Mouse (Mus musculus): ENCODE results near the gene Taf9.

Gene Taf9

DNA sequence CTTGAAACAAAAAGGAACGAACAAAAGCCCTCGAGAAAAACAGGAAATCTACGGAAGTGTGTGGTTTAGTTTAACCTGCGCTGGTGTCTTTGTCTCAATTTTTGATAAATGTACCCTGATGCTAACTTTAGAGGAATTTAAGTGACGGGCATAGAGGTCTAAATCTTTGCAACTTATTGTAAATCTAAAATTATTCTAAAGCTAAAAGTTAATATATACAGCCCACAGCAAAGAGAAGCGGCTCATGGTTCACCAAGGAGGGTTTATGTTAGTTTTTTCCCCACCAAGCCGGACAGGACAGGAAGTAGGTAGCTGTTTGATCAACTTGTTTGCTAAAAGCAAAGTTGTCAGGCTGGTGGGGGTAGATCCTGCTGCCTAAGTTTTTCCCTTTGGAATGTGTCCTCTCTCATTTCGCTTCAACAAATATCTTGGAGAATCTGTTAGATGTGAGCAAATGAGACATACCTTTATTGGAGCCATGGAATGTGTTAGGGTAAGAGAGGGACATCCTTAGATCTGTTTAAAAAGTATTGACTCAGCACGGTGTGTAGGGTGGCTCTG, 18.9 kb downstream of the Taf9 start:
- DNase-seq: no peak

DNA sequence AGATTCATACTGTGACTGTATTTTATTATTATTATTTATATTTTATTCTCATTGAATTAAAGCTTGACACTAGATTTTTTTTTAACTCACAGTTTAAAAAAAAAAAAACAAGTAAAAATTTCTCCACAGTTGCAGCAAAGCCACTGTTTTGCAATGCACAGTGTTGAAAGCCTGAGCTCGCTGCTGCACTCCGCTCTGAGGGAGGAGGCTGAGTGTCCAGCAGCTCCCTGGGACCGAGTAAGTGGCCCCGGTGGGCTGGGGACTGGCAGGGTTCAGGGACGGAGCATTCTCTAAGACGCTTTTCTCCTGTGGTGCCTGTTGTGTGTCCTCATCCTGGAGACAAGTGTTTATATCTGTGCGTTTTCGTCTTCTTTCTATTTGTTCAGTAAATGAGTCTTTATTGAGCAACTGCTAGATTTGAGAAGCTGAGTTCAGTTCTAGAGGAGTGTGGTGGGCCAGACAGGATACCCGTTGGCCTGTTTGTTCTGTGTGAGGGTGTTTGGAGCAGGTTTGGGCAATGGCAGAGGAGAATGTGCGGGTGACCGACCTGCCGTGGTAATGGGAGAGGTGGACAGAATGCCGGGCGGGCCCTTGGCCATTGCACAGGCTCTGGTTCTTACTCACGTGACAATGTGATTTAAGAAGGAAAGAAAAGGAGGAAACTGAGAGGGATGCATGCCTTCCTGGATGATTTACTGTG, 24.7 kb downstream of the Taf9 start:
- DNase-seq: no peak

DNA sequence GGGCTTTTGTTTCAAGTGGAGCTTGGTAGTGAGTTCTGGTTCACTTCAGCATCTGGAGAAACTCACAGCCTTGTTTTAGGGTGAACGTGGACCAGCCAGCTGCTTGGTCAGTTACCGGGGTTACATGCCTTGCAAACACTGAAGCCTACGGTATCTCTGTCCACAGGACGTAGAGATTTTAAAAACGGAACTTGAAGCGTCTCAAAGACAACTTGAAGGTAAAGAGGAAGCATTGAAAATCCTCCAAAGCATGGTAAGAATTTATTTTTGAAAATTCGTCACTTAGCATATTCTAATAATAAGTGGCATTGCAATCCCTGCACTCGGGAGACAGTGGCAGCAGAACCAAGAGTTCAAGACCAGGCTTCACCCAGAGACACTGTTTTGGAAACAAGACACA, 30.2 kb downstream of the Taf9 start:
- DNase-seq: no peak

DNA sequence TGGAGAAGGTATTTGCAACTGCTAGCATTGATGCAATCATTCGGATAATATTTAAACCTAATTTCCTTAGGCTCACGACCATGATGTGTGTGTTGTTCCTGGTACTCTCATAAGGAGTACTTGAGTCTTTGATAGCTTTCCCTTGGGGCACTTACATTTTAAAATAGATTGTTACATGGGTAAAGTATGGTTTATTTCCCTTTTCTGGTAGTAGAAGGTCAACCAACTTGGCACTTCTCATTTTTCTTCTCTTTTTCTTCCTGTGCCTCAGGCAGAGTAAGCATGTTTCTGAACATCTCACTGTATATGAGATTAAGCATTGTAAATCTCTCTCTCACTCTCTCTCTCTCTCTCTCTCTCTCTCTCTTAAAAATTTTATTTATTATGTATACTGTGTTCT, 31.5 kb downstream of the Taf9 start:
- DNase-seq: no peak

DNA sequence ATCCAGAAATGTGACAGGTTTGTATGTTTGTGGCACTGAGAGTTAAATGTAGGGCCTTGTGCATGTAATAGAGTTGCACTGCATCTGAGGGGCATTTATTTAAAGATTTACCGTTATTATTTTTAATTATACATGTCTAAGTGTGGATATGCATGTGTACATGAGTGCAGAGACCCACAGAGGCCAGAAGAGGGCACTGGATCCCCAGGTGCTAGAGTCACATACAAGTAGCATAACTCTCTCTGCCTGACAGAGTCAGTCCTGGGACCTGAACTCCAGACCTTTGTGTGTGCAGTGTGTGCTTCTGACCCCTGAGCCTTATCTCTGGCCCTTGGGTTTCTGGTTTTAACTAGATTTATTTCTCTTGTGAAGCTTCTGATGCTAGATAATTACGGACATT, 33.0 kb downstream of the Taf9 start:
- DNase-seq: no peak

DNA sequence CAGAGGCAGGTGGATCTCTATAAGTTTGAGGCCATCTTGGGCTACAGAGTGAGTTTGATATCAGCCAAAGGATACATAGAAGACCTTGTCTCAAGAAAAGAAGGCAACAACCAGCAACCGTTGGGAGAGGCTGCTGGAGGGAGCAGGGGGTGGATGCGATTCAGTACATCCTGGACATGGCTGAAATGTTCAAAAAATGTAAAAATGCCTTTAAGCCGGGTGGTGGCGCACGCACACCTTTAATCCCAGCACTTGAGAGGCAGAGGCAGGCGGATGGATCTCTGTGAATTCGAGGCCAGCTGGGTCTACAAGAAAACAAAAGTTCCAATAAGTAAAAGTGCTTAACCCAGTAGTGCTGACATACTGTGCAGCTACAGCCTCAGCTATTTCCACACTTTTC, 36.1 kb downstream of the Taf9 start:
- no peak for DNase-seq

DNA sequence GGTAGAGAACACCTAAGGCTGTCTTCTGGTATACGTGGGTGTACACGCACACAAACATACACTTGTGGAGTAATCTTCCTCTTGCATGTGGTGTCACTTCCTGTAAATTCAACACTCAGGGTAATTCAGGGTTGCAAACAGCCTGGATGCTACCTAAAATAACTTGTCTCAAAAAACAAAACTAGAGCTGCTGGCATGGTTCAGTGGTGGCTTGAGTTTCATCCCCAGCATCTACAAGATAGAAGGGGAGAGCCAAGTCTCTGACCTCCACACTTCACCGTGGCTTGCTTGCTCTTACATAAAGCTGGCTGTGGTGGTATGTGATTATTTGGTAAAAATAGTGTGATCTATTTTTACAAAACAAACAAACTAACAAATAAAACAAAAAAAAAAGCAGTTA, 46.2 kb downstream of the Taf9 start:
- no peak for DNase-seq

DNA sequence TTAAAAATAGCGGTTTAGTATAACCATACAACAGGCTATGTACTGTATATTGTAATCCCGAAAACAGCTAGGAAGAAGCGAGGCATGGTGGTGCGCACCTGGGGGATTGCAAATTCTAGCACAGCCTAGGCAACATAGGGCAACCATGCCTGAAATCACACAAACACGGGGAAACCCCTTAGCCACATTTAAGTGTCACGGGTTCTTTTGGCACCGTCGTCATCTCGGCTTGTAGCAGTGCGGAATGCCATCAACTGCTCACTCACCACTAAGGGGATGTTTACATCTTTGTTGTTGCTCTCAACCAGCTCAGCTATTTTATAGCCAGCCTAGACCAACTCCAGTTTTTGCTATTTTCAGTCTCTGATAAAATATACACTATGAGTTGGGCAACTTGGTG, 47.5 kb downstream of the Taf9 start:
- no peak for DNase-seq

DNA sequence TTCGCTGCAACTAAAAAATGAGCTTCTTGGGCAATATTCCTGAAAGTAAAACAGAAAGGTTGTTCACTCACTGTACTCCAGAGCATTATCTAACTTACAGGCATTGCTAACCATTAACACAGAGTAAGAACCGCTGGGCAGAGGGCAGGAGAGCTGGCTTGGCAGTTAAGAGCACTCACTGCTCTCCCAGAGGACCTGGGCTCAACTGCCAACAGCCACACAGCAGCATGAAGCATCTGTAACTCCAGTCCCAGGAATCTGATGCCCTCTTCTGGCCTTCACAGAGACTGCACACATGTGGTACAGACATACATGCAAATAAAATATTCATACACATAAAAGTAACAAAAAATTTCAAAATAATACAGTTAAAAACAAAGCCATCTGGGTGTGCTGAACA, 52.1 kb downstream of the Taf9 start:
- DNase-seq: no peak

Data from cerebellum, postnatal 14 days (tissue).